Mouse (Mus musculus) megakaryocyte, embryonic 14.5 days (primary cell): ENCODE results near the gene Arsa. TPM values are rescaled to one million over a fixed set of nuclear protein-coding genes. Genes with fewer than 3 reads are reported as not detected.

Experiments used
- H3K27me3 ChIP-seq: replicated peaks from 2 replicates; pipeline ENCODE3; 2012; ENCODE audit warnings: inconsistent platforms
- H3K36me3 ChIP-seq: replicated peaks from 2 replicates; pipeline ENCODE3; 2012; ENCODE audit warnings: low read length, inconsistent platforms, mixed read lengths
- H3K4me1 ChIP-seq: 2 replicates; pipeline ENCODE4 v1.6.1; 2012; ENCODE audit warnings: inconsistent platforms
- H3K4me3 ChIP-seq: replicated peaks from 2 replicates; pipeline ENCODE3; 2012; ENCODE audit warnings: moderate library complexity, mild to moderate bottlenecking, inconsistent platforms
- H3K9me3 ChIP-seq: 2 replicates; pipeline ENCODE4 v1.6.1; 2012; ENCODE audit warnings: inconsistent platforms
- FLI1 ChIP-seq: IDR thresholded peaks from 2 replicates; pipeline ENCODE4 v1.6.1; 2012; ENCODE audit warnings: low read length, inconsistent platforms, mixed read lengths
- GATA1 ChIP-seq: IDR thresholded peaks from 3 replicates; pipeline ENCODE4 v1.6.1; 2012; ENCODE audit warnings: mixed read lengths, low read length, inconsistent platforms, borderline replicate concordance
- polyA plus RNA-seq: library from polyadenylated mRNA; stranded (reverse); fragments of >175 nt; gene quantifications from 2 replicates; pipeline ENCODE4 v1.2.3, GENCODE M21; 2012; ENCODE audit warnings: low replicate concordance; ENCODE audit not compliant: insufficient read depth

Arsa gene
- polyA plus RNA-seq, 1 experiment = 82.1 TPM

- Histone ChIP-seq H3K36me3 (peaks cover 82% of the 10 kb centered on the region), H3K4me3 (no peak overlapping the region), H3K9me3 (no peaks in the 10 kb centered on the region), H3K27me3 (no peaks in the 10 kb centered on the region), H3K4me1 (peaks cover 13% of the 10 kb centered on the region)
- TF ChIP-seq FLI1 = no peak
These were observed 35.5 kb upstream of the Arsa start for GRCm38 (mm10) chr15:89512679-89513078.

- peaks cover 85% of the 10 kb centered on the region for H3K36me3 ChIP-seq
- no peak overlapping the region for H3K4me3 ChIP-seq
- peaks cover 4% of the 10 kb centered on the region; the same call in 1 of the 2 replicates for H3K9me3 ChIP-seq
- peaks cover 47% of the 10 kb centered on the region for H3K4me1 ChIP-seq
- no peaks in the 10 kb centered on the region for H3K27me3 ChIP-seq
- TF ChIP-seq FLI1 (no peak), GATA1 (no peak)
These were observed 30.5 kb upstream of the Arsa start for GRCm38 (mm10) chr15:89507751-89508150.

- peaks cover 90% of the 10 kb centered on the region for H3K36me3 ChIP-seq
- H3K9me3 ChIP-seq = peaks cover 4% of the 10 kb centered on the region; the same call in 1 of the 2 replicates
- peaks cover 61% of the 10 kb centered on the region for H3K4me1 ChIP-seq
- no peaks in the 10 kb centered on the region for H3K27me3 ChIP-seq
- TF ChIP-seq GATA1 (no peak), FLI1 (no peak)
- H3K4me3 ChIP-seq = no peak overlapping the region
These were observed 27.6 kb upstream of the Arsa start for GRCm38 (mm10) chr15:89504838-89505237.

- H3K4me1 ChIP-seq = peaks cover 73% of the 10 kb centered on the region
- TF ChIP-seq FLI1 (no peak), GATA1 (no peak)
- no peaks in the 10 kb centered on the region for H3K9me3 ChIP-seq
- H3K27me3 ChIP-seq = no peaks in the 10 kb centered on the region
- peaks cover 62% of the 10 kb centered on the region for H3K36me3 ChIP-seq
- H3K4me3 ChIP-seq = peak overlapping the region; percentile 23
These were observed 24.1 kb upstream of the Arsa start for GRCm38 (mm10) chr15:89501321-89501720.

GRCm38 (mm10) chr15:89500221-89500791 is 23.1 kb upstream of the Arsa start:
- Histone ChIP-seq H3K27me3 (no peaks in the 10 kb centered on the region), H3K9me3 (no peaks in the 10 kb centered on the region), H3K36me3 (peaks cover 52% of the 10 kb centered on the region), H3K4me3 (peak overlapping the region; percentile 96), H3K4me1 (peaks cover 75% of the 10 kb centered on the region)
- TF ChIP-seq GATA1 (no peak), FLI1 (no peak)

- H3K27me3 ChIP-seq = no peaks in the 10 kb centered on the region
- H3K4me1 ChIP-seq = peaks cover 70% of the 10 kb centered on the region
- no peaks in the 10 kb centered on the region for H3K9me3 ChIP-seq
- TF ChIP-seq FLI1 (no peak), GATA1 (no peak)
- peak overlapping the region; percentile 96 for H3K4me3 ChIP-seq
- H3K36me3 ChIP-seq = peaks cover 47% of the 10 kb centered on the region
These were observed 22.6 kb upstream of the Arsa start for GRCm38 (mm10) chr15:89499784-89500220.

- peak within 1 kb of the TSS; percentile 96 for H3K4me3 ChIP-seq
- H3K9me3 ChIP-seq = no peaks in the 10 kb centered on the region
- TF ChIP-seq FLI1 = no peak
- TF ChIP-seq GATA1 = no peak
- peaks cover 66% of the 10 kb centered on the region for H3K4me1 ChIP-seq
- H3K27me3 ChIP-seq = no peaks in the 10 kb centered on the region
- peaks cover 40% of the 10 kb centered on the region for H3K36me3 ChIP-seq
These were observed 21.9 kb upstream of the Arsa start, which contains the start of gene Shank3 for GRCm38 (mm10) chr15:89498961-89499688. Shank3 (plus strand) TSS chr15:89499623.

- H3K9me3 ChIP-seq = no peaks in the 10 kb centered on the region
- H3K27me3 ChIP-seq = no peaks in the 10 kb centered on the region
- H3K4me3 ChIP-seq = peak overlapping the region; percentile 96
- H3K36me3 ChIP-seq = peaks cover 32% of the 10 kb centered on the region
- H3K4me1 ChIP-seq = peaks cover 58% of the 10 kb centered on the region
- no peak for TF ChIP-seq GATA1
- no peak for TF ChIP-seq FLI1
These were observed 21.1 kb upstream of the Arsa start for GRCm38 (mm10) chr15:89498049-89498960.

- Histone ChIP-seq H3K4me3 (peak overlapping the region; percentile 96), H3K27me3 (no peaks in the 10 kb centered on the region), H3K9me3 (no peaks in the 10 kb centered on the region), H3K4me1 (peaks cover 51% of the 10 kb centered on the region), H3K36me3 (peaks cover 24% of the 10 kb centered on the region)
- TF ChIP-seq FLI1 (peak; percentile 88), GATA1 (no peak; the same call in 2 of the 3 replicates)
These were observed 20.3 kb upstream of the Arsa start for GRCm38 (mm10) chr15:89497391-89498048.
